Mouse (Mus musculus) thymus, adult 2 months (tissue): ENCODE data around the gene Cysltr2. TPM values are rescaled to one million over a fixed set of nuclear protein-coding genes. Genes with fewer than 3 reads are reported as not detected.

Source experiments
- DNase-seq: peaks from one replicate; pipeline ENCODE4 v3.0.0; 2021
- H3K27ac ChIP-seq: fragments of 200-500 bp; 2 replicates; pipeline ENCODE4 v1.5.1; 2012; ENCODE audit warnings: low read length, control low read depth; ENCODE audit not compliant: control insufficient read depth, insufficient read depth
- H3K27me3 ChIP-seq: fragments of 200-500 bp; 2 replicates; pipeline ENCODE4 v1.6.1; 2012; ENCODE audit warnings: mild to moderate bottlenecking, low read length, moderate library complexity, mixed read lengths; ENCODE audit not compliant: control insufficient read depth, insufficient read depth
- H3K36me3 ChIP-seq: fragments of 200-500 bp; 2 replicates; pipeline ENCODE4 v1.6.1; 2012; ENCODE audit warnings: mild to moderate bottlenecking, low read length, moderate library complexity; ENCODE audit not compliant: control insufficient read depth, insufficient read depth
- H3K4me1 ChIP-seq: fragments of 200-500 bp; replicated peaks from 2 replicates; pipeline ENCODE4 v1.6.1; 2012; ENCODE audit warnings: low read length; ENCODE audit not compliant: control insufficient read depth, insufficient read depth
- H3K4me3 ChIP-seq: fragments of 200-500 bp; 2 replicates; pipeline ENCODE4 v1.5.1; 2012; ENCODE audit warnings: mild to moderate bottlenecking, low read length, control low read depth, moderate library complexity; ENCODE audit not compliant: control insufficient read depth, insufficient read depth
- CTCF ChIP-seq: fragments of 200-500 bp; IDR thresholded peaks from 2 replicates; pipeline ENCODE4 v1.5.1; 2012; ENCODE audit warnings: mild to moderate bottlenecking, control low read depth, low read length, moderate library complexity, borderline replicate concordance; ENCODE audit not compliant: control insufficient read depth, poor library complexity, insufficient read depth; ENCODE audit errors: extremely low read depth
- POLR2A ChIP-seq: fragments of 200-500 bp; IDR thresholded peaks from 2 replicates; pipeline ENCODE4 v1.6.1; 2012; ENCODE audit warnings: mild to moderate bottlenecking, low read length, control low read depth, moderate library complexity; ENCODE audit not compliant: control insufficient read depth, poor library complexity, insufficient read depth; ENCODE audit errors: extremely low read depth
- WGBS: fragments of 180-500 bp; shearing (Covaris S2); methylation state at CpG from one replicate; pipeline ENCODE4 v1.1.7; 2018; 5-methylcytosine and 5-hydroxymethylcytosine counted together
- polyA plus RNA-seq: library from polyadenylated mRNA; depleted of rRNA; stranded (reverse); fragments of >200 nt; gene quantifications from 2 replicates; pipeline ENCODE4 v1.2.3, GENCODE M21; 2012; rRNA removed

Gene Cysltr2
- polyA plus RNA-seq, 1 experiment = 16.9 TPM

GRCm38 (mm10) chr14:72982981-72983436, 65.9 kb downstream of the Cysltr2 start:
- Histone ChIP-seq H3K27me3 (no peaks in the 10 kb centered on the region), H3K4me3 (no peak overlapping the region), H3K27ac (no peak overlapping the region), H3K4me1 (peaks cover 3% of the 10 kb centered on the region), H3K36me3 (no peaks in the 10 kb centered on the region)
- DNase-seq = no peak
- 89% methylated on average over 12 of the region's 12 CpGs for WGBS
- TF ChIP-seq POLR2A = no peak
- TF ChIP-seq CTCF = no peak

- H3K4me1 ChIP-seq = peaks cover 3% of the 10 kb centered on the region
- H3K27ac ChIP-seq = no peak overlapping the region
- no peaks in the 10 kb centered on the region for H3K36me3 ChIP-seq
- TF ChIP-seq CTCF = no peak
- TF ChIP-seq POLR2A = no peak
- DNase-seq = no peak
- H3K27me3 ChIP-seq = no peaks in the 10 kb centered on the region
- H3K4me3 ChIP-seq = no peak overlapping the region
- 56% methylated on average over 3 of the region's 3 CpGs for WGBS
These were observed 68.2 kb downstream of the Cysltr2 start for GRCm38 (mm10) chr14:72980761-72981160.

- no peaks in the 10 kb centered on the region for H3K27me3 ChIP-seq
- 98% methylated on average over 29 of the region's 29 CpGs for WGBS
- no peaks in the 10 kb centered on the region for H3K36me3 ChIP-seq
- H3K4me1 ChIP-seq = peaks cover 3% of the 10 kb centered on the region
- no peak overlapping the region for H3K27ac ChIP-seq
- DNase-seq = no peak
- TF ChIP-seq CTCF = no peak
- TF ChIP-seq POLR2A = no peak
- no peak overlapping the region for H3K4me3 ChIP-seq
These were observed 68.8 kb downstream of the Cysltr2 start for GRCm38 (mm10) chr14:72980106-72980505.

- no peak overlapping the region for H3K27ac ChIP-seq
- H3K4me3 ChIP-seq = no peak overlapping the region
- H3K27me3 ChIP-seq = no peaks in the 10 kb centered on the region
- TF ChIP-seq CTCF (no peak), POLR2A (no peak)
- DNase-seq = no peak
- WGBS = 75% methylated on average over 2 of the region's 2 CpGs
- no peaks in the 10 kb centered on the region for H3K4me1 ChIP-seq
- H3K36me3 ChIP-seq = no peaks in the 10 kb centered on the region
These were observed 72.8 kb downstream of the Cysltr2 start for GRCm38 (mm10) chr14:72976111-72976510.

Other genes starting within 250 kb of the Cysltr2 start
- 168 and 169 TPM in 2 replicates for gene Rcbtb2, start 73.9 kb upstream of the Cysltr2 start, polyA plus RNA-seq
- 18.4 and 22.3 TPM in 2 replicates for gene Lpar6, start 188.8 kb upstream of the Cysltr2 start, polyA plus RNA-seq